In genomic region chr7:135451340-135451739, GRCm38 (mm10) we compare ENCODE assay signal across 23 mouse cellular contexts. TPM values are rescaled to one million over a fixed set of nuclear protein-coding genes. Genes with fewer than 3 reads are reported as not detected.
"Had no signal": no experiment of that assay in that cellular context is flagged by ENCODE, and none has a peak within 500 bp of the region (broad histone marks: within the 10 kb centered on the region; RNA-seq: fewer than 3 reads in every experiment).

No protein-coding gene starts in this region.

- H3K9ac ChIP-seq: neural tube, embryonic 13.5 days; neural tube, embryonic 15.5 days; stomach, embryonic 15.5 days had no signal

- H3K4me1 ChIP-seq: neural tube, embryonic 15.5 days; stomach, embryonic 15.5 days had no signal

- H3K9me3 ChIP-seq: neural tube, embryonic 13.5 days; neural tube, embryonic 15.5 days; stomach, embryonic 15.5 days had no signal

- H3K27me3 ChIP-seq: neural tube, embryonic 13.5 days; neural tube, embryonic 15.5 days; stomach, embryonic 15.5 days had no signal

- H3K27ac ChIP-seq: neural tube, embryonic 13.5 days; neural tube, embryonic 15.5 days; stomach, embryonic 15.5 days; stomach, postnatal 0 days had no signal

- DNase-seq: retina, postnatal 1 day; right cerebral cortex, postnatal 14 days; right cerebral cortex, postnatal 25 days; right cerebral cortex, postnatal 4 days; spleen, adult 18-20 months; thymus, adult 18-20 months; thymus, adult 2 months; thymus, postnatal 14 days; thymus, postnatal 25 days; thymus, postnatal 36 days; thymus, postnatal 4 days had no signal

- H3K36me3 ChIP-seq: neural tube, embryonic 13.5 days; neural tube, embryonic 15.5 days; stomach, embryonic 15.5 days had no signal

- H3K4me2 ChIP-seq: neural tube, embryonic 13.5 days; neural tube, embryonic 15.5 days; stomach, embryonic 15.5 days had no signal

- H3K4me3 ChIP-seq: neural tube, embryonic 13.5 days; neural tube, embryonic 15.5 days; stomach, embryonic 15.5 days had no signal

RNA-seq across cellular contexts. Expression of gene Foxi2, which starts 41.2 kb away (rescaled TPM):
- total RNA-seq: neutrophil, adult 5-6 weeks had no signal
- polyA plus RNA-seq: neural tube, embryonic 13.5 days; neural tube, embryonic 14.5 days; neural tube, embryonic 15.5 days; small intestine, adult 2 months; spleen, adult 2 months; stomach, embryonic 14.5 days; stomach, embryonic 15.5 days; stomach, embryonic 16.5 days; stomach, postnatal 0 days; testis, adult 2 months; urinary bladder, adult 2 months had no signal
